Mouse (Mus musculus) layer of hippocampus, adult 2 months (tissue): ENCODE measurements around the gene Smim5. TPM values are rescaled to one million over a fixed set of nuclear protein-coding genes. Genes with fewer than 3 reads are reported as not detected.

Experiments used
- DNase-seq, 2 experiments: peaks; one replicate each; pipeline ENCODE4 v3.0.0; 2022; ENCODE audit warnings: low spot score in 2 of 2
- H3K27ac ChIP-seq: fragments of 200-600 bp; 2 replicates; pipeline ENCODE4 v1.8.1; 2022
- H3K4me3 ChIP-seq: fragments of 200-600 bp; 2 replicates; pipeline ENCODE4 v1.8.1; 2022; ENCODE audit warnings: mild to moderate bottlenecking
- CTCF ChIP-seq: fragments of 200-600 bp; conservative IDR thresholded peaks from 2 replicates; pipeline ENCODE4 v1.8.1; 2022; ENCODE audit warnings: antibody characterized with exemption, mild to moderate bottlenecking, moderate library complexity
- total RNA-seq, 2 experiments: library from RNA; stranded (reverse); gene quantifications; 2 replicates each; pipeline ENCODE4 v1.2.3; 2021

Gene Smim5
- total RNA-seq, 2 experiments from 2014 or later = 0.54 to 1.3 TPM

DNA sequence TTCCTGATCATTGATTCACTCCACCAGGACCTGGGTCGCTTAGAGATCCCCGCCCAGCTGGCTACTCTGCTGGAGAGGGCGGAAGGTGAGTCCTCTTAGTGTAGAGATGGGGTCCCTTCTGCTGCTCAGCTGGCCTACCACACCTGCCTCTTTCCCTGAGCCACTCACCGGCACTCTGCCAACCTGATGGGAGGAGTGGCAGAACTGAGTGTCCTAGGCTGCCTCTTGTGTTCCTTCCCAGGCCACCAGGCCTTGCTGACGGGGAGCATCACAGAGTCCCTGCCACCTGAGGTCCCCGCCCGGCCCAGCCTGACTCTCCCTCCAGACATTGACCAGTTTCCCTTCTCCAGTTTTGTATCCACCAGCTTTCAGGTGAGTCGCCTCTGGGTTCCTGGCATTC lies 21.7 kb upstream of the Smim5 start:
- Histone ChIP-seq H3K27ac (no peak overlapping the region), H3K4me3 (no peak overlapping the region)
- no peak for TF ChIP-seq CTCF
- no peak for DNase-seq

DNA sequence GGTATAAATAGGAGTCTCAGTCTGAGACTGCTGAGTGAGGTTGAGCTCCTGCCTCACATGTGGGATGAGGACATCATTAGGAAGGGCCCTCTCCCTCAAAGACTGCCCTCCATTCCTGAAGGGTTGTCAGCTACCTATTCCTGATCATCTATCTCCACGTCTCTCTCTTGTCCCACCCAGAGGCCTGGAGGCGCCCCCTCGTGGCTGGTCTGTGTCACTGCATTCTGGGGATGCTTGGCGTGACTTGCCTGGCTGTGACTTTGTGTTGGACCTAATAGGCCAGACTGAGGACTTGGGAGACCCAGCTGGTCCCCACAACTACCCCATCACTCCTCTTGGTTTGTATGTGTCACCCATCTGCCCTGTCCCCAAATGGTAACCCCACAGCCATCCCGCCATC lies 18.8 kb upstream of the Smim5 start:
- Histone ChIP-seq H3K27ac (no peak overlapping the region), H3K4me3 (no peak overlapping the region)
- peak; percentile 83 for TF ChIP-seq CTCF
- no peak for DNase-seq

DNA sequence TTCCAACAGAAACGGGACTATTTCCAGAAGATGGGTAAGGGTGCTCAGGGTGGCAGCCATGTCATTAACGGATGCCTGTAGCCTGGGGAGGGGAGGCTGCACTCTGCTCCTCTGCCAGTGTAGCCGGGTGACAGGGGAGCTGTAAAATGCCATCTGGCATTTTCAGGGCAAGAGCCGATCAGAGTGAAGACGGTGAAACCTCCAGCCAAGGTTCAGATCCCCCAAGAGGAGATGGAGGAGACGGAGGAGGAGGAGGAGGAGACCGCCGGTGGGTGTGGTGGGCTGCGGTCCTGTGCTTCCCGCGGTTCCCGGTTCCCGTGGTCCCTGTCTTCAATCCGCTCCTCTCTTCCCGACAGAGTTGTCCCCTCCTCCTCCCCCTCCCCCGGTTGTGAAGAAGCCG lies 16.5 kb upstream of the Smim5 start:
- Histone ChIP-seq H3K27ac (no peak overlapping the region), H3K4me3 (no peak overlapping the region)
- DNase-seq = no peak
- no peak for TF ChIP-seq CTCF

DNA sequence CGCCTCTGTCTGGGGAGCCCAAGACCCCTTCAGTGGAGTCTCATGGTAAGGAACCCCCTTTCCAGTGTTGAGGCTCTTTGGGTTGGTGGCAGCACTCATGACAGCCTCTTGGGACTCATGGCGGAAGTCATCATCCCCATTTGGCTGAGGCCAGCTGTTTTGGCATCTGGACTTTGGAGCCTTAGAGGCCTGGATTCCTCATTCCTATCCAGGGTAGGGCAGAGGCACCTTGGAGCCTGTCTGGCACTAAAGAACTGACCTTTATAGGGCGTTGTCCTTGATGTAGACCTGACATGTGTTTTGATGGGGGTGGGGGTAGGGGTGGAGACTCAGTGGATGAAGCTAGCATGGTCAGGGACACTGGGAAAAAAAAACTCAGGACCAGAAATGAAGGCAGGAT lies 15.4 kb upstream of the Smim5 start:
- no peak overlapping the region for H3K27ac ChIP-seq
- no peak overlapping the region for H3K4me3 ChIP-seq
- no peak for TF ChIP-seq CTCF
- DNase-seq = no peak

DNA sequence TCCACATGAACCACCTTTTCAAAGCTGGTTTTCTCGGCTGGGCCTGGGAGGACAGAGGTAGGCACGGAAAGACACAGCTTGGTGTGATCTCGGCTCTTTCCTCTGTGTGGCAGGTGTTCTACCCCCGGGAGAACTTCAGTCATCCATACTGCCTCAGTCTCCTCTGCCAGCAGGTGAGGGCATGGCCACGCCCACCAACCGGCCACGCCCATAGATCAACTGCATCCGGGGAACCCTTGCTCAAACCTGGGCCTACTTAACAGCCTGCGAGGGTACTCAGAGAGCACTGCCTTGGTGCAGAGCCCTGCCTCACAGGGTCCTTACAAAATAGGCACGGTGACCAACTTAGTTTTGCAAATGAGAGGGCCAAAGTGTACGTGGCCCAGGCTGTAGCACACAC lies 14.5 kb upstream of the Smim5 start:
- Histone ChIP-seq H3K27ac (no peak overlapping the region), H3K4me3 (no peak overlapping the region)
- DNase-seq = no peak
- TF ChIP-seq CTCF = no peak

DNA sequence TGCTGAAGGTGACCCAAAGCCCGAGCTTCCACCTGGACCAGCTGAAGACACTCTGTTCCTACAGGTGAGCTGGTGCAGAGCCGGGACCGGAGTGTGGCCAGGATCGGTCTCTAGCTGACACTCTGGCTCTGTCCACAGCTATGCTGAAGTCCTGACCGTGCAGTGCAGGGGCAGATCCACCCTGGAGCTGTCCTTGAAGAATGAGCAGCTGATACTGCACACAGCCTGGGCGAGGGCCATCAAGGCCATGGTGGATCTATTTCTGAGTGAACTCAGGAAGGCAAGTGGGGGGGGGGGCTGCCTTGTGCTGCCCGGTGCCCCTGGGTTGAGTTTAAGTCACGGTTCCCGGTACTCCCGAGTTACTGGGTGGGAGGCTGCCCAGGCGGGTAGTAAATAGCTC lies 13.3 kb upstream of the Smim5 start:
- Histone ChIP-seq H3K27ac (no peak overlapping the region), H3K4me3 (no peak overlapping the region)
- no peak for DNase-seq
- TF ChIP-seq CTCF = no peak

DNA sequence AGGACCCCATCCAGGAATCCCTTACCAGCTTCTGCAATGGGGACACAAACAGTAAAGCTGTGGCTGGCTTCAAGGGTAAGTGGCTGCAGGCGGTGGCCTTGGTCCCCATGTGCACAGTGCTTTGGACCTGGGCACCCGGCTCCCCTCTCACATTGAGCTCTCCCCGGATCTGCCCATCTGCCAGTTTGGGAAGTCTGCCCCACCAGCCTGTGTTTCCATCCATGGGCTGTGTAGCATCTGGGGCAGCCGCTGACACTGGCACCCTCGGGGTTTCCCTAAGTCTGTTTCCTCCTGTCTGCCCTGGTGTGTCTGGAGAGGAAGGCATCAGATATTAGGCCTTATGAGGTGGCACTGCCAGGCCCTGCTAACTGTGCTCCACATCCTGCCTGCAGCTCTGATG lies 11.7 kb upstream of the Smim5 start:
- no peak overlapping the region for H3K4me3 ChIP-seq
- no peak for TF ChIP-seq CTCF
- no peak for DNase-seq
- no peak overlapping the region for H3K27ac ChIP-seq

DNA sequence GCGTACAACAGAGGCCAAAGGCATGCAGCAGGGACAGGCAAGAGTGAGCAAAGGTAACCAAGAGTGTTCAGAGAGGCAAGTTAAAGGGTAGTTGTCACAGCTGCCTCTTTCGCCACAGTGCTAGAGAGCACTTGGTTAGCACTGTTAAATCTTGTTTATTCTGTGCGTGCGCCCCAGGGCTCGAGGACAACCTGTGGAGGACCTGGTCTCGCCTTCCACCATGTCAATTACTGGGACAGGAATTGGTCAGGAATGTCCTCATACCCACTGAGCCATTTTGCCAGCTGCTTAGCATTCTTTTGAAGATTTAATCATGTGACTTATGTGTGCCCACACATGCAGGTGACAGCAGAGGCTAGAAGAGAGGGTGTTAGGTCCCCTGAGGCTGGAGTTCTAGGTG lies 10.6 kb upstream of the Smim5 start:
- no peak overlapping the region for H3K4me3 ChIP-seq
- TF ChIP-seq CTCF = no peak
- H3K27ac ChIP-seq = no peak overlapping the region
- no peak for DNase-seq

DNA sequence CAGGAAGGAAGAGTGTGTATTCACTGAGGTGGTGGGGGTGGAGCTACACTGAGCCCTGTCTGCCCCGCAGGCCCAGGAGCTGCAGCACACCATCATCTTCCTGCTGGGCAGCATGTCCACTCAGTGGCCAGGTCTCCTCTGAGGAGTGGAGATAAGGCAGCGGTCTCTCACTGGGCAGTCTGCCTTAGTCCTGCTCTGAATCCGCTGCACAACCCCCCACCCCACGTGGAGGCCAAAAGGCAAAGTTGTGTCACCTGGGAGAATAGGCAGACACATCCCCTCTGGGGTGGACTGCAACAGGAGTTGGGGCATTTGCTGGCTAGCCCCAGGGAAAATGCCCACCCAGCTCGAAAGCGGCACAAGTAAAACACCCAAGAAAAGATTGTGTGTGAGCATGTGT lies 7.6 kb upstream of the Smim5 start:
- no peak for TF ChIP-seq CTCF
- H3K4me3 ChIP-seq = no peak overlapping the region
- H3K27ac ChIP-seq = no peak overlapping the region
- no peak for DNase-seq

DNA sequence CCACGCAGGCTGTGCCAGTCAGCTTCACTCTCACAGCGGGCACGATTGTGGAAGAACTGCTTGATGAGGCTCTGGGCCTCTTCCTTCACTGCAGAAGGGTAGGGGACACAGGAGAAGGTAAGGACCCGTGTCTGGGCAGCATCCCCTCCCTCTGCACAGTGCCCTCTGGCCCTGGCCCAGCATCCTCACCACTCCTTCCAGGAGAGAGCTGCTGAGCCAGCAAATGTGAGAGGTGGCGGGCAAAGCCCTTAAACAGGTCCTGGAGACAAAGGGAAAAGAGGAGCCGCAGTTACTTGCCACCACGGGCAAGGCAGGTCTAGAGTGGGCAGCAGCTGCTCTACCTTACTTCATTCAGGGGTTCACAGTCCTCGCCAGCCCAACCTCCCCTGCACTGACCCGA lies 6.7 kb upstream of the Smim5 start:
- Histone ChIP-seq H3K4me3 (no peak overlapping the region), H3K27ac (no peak overlapping the region)
- no peak for TF ChIP-seq CTCF
- DNase-seq = no peak

DNA sequence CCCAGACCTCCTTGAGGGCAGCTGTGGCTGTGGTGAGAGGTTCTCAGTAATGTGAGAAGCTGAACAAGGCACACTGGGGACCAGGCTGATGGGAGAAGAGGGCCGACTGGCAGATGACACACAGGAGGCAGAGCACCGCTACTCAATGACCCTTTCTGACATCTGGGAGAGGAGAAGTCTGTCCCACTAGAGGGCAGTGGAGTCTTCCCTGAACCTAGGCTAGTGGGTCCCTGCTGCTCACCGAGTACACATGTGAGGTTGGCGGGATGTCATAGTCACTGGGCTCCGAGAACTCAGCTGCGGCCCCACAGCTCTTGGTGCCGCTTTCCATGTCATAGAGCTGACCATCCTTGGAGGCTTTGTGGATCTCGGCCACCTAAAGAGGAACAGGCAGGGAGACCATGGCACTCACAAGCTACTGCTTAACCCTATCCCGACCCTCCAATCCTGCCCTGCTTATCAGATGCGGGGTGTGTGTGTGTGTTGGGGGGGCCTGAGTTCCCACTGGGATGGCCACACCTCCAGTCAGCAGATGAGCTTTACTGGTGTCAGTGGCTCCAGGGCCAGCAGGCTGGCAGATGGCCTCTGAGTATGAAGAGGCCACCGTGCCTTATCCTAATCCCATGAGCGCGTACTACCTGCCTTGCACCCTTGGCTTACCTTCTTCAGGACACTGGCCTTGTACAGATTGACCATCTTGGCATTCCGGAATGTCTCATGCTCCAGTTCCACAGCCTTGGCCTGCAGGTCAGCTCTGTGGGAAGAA lies 4.8 kb upstream of the Smim5 start:
- no peak overlapping the region for H3K27ac ChIP-seq
- H3K4me3 ChIP-seq = no peak overlapping the region
- TF ChIP-seq CTCF = peak; percentile 61
- no peak for DNase-seq

DNA sequence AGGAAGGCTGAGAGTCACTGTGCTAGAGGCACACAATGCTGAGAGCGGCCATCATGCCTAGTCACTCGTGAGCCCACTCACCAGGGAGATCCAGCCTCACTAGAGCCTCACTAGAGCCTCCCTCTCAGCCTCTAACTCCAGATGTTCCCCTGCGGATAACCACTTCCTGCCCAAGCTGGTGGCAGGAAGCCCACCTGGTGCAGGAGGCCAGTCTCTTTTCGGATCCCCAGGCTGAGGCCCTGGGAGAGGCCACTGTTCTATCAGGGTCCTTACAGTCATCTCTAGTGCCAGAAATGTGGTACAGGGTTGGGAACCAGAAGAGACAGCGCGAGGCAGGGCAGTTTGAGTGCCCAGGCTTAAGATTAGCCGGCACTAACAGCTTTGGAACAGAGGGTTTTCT lies 1.3 kb upstream of the Smim5 start:
- H3K4me3 ChIP-seq = no peak overlapping the region
- H3K27ac ChIP-seq = no peak overlapping the region
- DNase-seq = no peak
- no peak for TF ChIP-seq CTCF

DNA sequence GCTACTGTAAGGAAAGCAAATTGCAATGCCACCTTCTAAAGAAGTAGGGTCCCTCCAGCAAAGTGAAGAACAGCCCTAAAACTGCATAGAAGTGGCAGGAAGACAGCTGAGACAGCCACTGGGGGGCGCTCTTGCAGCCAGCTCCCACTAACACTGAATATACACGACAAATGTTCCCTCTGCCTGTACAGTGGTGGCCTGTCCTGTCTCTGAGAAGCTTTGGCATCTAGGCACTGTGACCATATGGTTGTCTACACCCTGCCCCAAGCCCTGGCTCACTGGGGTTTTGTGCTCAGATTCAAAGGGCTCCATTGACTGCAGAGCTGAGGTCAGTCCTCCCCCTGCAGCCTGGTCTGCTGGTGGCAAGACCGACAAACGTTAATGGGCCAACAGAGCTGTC lies 880 bp upstream of the Smim5 start:
- Histone ChIP-seq H3K4me3 (no peak overlapping the region), H3K27ac (0 out of 2 replicates have a peak overlapping the region, but pooled peaks have one; percentile 5)
- peak; percentile 50 to 72 for DNase-seq
- peak; percentile 86 for TF ChIP-seq CTCF

DNA sequence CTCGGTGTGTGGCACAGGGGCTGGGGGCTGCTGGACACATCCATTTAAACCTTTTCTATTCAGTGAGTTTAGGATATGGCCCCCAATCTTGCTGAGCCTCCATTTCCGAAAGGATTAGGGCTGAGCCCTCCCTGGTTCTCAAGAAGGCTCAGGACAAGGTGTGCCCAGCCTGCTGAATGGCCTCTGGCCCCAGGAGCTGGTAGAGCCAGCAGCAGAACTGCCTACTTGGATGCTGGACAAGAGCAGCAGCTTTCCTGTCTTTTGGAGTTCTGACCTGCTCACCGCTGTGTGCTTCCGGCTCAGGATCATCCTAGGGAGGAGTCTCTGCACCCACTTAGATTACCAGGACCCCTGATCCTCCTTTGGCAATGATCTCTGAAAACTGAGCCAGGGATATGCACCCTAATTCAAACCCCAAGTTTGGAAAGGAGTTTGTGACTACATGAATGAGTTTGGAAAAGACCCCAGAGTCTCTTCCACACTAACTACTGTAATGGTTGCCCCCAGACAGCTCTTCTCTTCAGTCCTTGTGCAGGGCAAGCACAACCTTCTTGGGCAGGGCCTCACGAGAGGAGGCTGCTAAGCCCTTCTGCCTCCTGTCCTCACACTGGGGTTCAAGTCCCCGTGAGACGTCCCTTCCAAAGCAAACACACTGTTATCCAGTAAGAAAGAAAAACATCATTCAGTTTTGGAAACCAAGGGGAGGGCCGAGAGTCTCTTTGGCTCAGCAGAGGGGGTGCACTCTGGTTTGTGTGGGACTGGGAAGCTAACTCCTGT lies 983 bp downstream of the Smim5 start:
- TF ChIP-seq CTCF = no peak
- H3K4me3 ChIP-seq = no peak overlapping the region
- no peak for DNase-seq
- no peak overlapping the region for H3K27ac ChIP-seq
